Mouse (Mus musculus) E14TG2a.4 (cell line): ENCODE data around the gene Kcnh5.

Experiments
- H3K27me3 ChIP-seq: 2 replicates; pipeline ENCODE4 v1.6.1; 2014; ENCODE audit warnings: low read length, control low read depth; ENCODE audit not compliant: insufficient read depth
- H3K36me3 ChIP-seq: 2 replicates; pipeline ENCODE4 v1.6.1; 2014; ENCODE audit warnings: low read length, control low read depth; ENCODE audit not compliant: insufficient read depth
- H3K4me1 ChIP-seq: replicated peaks from 2 replicates; pipeline ENCODE4 v1.6.1; 2014; ENCODE audit warnings: low read depth, low read length, control low read depth
- H3K4me3 ChIP-seq: replicated peaks from 2 replicates; pipeline ENCODE4 v1.5.1; 2014; ENCODE audit warnings: mild to moderate bottlenecking, low read length
- H3K9me3 ChIP-seq: 2 replicates; pipeline ENCODE4 v1.6.1; 2014; ENCODE audit warnings: low read length, control low read depth
- CTCF ChIP-seq: conservative IDR thresholded peaks from 2 replicates; pipeline ENCODE4 v1.5.1; 2014; ENCODE audit warnings: low read length
- NANOG ChIP-seq: IDR thresholded peaks from 2 replicates; pipeline ENCODE4 v1.6.1; 2014; ENCODE audit warnings: borderline replicate concordance, low read length, mixed read lengths
- POU5F1 ChIP-seq: IDR thresholded peaks from 2 replicates; pipeline ENCODE4 v1.6.1; 2014; ENCODE audit warnings: low read length, borderline replicate concordance

The Kcnh5 gene

DNA sequence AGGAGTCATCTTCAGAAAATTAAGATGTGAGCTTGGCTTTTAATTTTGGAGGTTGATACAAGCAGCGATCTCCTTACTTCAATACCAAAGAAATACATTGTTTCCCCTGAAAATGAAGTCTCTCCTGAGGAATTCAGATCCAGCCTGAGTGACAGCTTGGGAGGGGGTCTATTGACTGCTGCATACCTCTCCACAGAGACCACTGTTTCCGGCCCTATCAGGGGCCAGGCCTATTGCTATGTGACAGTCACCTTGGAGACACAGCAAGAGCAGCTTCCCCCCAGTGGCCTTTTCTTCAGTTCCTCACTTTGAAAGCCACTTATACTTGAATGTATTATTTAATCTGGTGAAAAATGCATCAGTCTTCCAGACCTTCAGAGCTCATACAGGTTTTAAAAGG lies 326.8 kb downstream of the Kcnh5 start:
- H3K4me3 ChIP-seq, result no peak overlapping the region
- TF ChIP-seq CTCF (no peak), POU5F1 (no peak), NANOG (no peak)
- no peaks in the 10 kb centered on the region for H3K27me3 ChIP-seq
- H3K4me1 ChIP-seq, result no peaks in the 10 kb centered on the region
- no peaks in the 10 kb centered on the region for H3K9me3 ChIP-seq
- H3K36me3 ChIP-seq, result no peaks in the 10 kb centered on the region

DNA sequence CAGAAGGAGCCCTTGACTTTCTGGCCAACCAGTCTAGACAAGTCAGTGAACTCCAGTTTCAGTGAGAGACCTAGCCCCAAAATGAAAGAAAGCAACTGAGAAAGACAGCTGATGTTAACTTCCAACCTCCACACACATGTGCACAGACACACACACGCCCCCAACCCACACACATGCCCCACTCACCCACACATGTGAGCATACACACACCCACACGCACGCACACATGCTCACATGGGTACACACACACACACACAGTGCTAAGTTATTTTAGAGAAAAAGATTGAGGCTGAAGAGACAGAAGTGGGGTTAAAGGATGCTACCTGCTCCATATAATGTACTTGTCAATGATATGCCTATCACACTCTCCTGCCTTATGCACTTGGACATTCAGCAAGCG lies 327.2 kb downstream of the Kcnh5 start:
- H3K9me3 ChIP-seq, result no peaks in the 10 kb centered on the region
- TF ChIP-seq POU5F1 (no peak), NANOG (no peak), CTCF (no peak)
- no peak overlapping the region for H3K4me3 ChIP-seq
- H3K36me3 ChIP-seq, result no peaks in the 10 kb centered on the region
- H3K27me3 ChIP-seq, result no peaks in the 10 kb centered on the region
- no peaks in the 10 kb centered on the region for H3K4me1 ChIP-seq

DNA sequence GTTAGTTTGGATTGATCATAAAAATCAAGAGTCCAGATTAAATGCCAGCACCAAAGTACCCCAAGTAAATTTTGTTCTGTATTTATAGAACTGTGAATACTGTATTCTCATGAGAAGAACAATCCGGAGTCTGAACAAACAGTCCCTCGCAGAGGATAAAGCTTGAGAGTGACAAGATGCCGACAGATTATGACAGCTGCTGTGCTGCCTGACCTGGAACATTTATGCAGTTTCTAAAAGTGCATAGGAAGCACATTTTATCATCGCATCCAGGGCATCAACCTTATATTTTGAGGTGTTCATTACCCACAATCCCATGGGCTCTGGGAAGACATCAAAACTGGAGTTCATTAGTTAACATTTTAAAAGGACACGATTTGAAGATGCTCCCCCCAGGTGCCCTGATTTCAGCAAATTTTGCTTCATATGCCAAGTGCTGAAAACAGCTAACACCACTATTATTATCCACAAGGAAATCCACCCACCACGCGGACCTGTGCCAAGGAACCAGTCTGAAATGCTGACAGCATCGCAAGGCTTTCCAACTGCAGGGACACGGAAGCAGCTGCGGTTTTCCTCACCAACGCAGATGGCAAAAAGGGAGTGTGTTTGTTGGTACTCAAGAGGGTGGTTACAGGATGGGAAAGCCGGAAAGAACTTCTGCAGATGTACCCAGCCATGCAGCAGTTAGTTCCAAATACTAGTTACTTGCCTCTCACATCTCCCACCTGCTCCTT lies 328.4 kb downstream of the Kcnh5 start:
- Histone ChIP-seq H3K27me3 (no peaks in the 10 kb centered on the region), H3K4me3 (no peak overlapping the region), H3K9me3 (no peaks in the 10 kb centered on the region), H3K4me1 (no peaks in the 10 kb centered on the region), H3K36me3 (no peaks in the 10 kb centered on the region)
- TF ChIP-seq CTCF, result no peak
- no peak for TF ChIP-seq NANOG
- TF ChIP-seq POU5F1, result no peak
